Mouse (Mus musculus): Measurements from ENCODE around the gene Actl10.

The Actl10 gene

DNA sequence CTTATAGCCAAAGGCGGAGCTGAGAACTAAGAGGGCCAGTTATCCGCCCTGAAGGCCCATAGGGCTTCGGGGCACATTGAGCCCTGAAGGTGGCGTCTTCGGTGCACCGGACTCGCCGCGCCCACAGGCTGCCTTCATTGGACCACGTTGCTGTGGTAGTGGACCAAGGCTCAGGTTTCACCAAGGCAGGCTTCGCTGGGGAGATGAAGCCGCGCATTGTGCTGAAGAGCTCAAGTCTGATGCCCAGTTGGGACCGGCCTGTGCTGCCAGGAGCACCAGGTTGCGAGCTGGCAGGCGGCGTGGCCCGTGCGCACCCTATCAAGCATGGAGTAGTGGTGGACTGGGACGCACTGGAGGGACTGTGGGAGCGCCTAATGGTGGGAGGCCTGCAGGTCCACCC lies 351 bp downstream of the Actl10 start:
- no peak for DNase-seq (ENCODE audit: low read depth)

DNA sequence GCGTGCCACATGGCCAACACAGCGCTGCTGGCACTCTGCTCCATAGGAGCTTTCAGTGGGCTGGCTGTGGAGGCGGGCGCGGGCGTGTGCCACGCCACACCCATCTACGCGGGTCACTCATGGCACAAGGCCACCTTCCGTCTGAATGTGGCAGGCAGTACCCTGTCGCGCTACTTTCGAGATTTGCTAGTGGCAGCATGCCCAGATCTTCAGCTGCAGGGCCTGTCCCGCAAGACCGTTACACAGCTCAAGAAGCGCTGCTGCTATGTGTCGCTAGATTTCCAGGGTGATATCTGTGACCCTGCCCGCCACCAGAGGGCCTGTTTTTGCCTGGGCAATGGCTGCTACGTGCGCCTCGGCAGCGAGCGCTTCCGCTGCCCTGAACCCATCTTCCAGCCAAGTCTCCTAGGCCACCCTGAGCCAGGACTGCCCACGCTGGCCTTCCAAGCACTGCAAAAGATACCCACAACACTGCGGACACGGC lies 890 bp downstream of the Actl10 start:
- DNase-seq (ENCODE audit: low read depth), result no peak

DNA sequence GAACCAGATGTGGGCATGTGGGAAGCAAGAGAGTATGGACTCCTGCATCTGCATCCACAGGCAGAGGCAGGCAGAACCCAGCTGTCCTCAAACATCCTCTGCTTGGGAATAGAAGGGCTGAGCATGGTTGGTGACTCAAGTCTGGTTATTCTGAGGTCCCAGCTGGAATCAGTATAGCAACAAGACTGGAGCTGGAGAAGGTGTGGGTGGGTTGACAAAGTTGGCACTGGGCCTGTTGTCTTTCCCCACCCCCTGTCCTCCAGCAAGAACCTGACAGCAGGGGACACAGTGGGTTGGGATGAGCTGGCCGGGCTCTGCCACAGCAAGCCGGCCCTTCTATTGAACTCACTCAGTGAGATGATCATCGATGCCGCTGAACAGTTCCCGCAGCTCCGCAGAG lies 3.7 kb downstream of the Actl10 start:
- no peak for DNase-seq (ENCODE audit: low read depth)

DNA sequence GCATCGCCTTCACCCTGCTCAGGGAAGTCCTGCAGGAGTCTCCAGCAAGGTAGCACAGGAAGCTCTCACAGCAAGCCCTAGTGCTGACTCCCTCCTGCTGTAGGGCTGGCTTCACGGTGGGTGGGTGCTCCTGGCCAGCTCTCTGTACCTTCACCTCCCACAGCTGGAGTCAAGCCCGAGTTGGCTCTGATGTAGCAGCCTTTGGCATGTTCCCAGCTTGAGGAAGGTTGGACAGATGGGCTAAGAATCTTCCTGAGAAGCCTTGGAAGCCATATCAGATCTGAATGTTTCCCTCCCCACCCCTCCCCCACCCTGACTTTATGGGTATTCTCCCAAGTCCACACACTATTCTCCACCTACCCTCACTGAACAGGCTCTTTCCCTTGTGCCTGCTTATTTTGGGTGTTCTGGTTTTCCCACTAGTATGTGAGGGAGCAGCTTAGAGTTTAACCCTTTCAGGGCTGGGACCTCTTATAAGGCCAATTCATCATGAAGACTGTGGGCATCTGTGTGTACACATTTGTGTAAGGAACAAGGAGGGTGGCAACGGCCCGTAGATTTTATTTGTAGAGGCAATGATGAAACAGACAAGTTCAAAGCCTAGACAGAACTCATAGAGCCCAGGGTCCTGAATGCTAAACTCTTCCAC lies 5.7 kb downstream of the Actl10 start:
- no peak for DNase-seq (ENCODE audit: low read depth)

DNA sequence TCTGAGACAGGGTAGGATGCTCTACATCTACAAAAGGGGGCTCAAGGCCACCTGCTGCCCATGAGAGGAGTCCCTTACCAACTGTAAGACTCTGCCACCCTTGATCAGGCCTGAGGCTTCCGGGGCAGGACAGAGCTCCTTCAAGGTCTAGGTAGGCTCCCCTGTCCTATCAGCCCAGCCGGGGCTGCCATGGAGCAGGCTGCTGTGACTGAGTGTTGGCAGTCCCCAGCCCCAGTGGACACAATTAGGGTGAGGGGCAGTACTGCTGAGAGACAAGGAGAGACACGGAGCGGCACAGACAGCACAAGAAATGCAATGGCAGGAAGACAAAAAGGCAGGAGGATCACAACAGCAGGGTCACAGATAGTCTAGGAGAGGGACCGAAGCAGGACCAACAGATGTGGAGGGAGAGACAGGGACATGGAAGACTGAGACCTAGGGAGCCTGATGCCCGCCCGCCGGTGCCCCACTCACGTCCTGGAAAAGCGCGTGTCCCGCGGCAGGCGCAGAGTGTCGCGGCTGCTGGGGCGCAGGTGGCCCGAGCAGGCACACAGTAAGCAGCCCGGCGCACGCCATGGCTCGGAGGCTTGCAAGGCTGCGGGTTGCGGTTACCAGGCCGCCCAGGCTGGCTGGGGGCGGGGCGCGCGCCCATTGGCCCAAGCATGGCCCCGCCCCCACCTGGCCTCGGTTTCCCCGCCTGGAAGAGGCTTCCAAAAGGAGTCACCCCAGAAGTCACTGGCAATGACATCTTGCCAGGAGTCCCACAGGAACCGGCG lies 6.9 kb downstream of the Actl10 start, which contains the start of gene Necab3:
Gene Necab3 (minus strand): TSS at position 627 of the 776 bp plus-strand sequence.
- DNase-seq (ENCODE audit: low read depth), result no peak

DNA sequence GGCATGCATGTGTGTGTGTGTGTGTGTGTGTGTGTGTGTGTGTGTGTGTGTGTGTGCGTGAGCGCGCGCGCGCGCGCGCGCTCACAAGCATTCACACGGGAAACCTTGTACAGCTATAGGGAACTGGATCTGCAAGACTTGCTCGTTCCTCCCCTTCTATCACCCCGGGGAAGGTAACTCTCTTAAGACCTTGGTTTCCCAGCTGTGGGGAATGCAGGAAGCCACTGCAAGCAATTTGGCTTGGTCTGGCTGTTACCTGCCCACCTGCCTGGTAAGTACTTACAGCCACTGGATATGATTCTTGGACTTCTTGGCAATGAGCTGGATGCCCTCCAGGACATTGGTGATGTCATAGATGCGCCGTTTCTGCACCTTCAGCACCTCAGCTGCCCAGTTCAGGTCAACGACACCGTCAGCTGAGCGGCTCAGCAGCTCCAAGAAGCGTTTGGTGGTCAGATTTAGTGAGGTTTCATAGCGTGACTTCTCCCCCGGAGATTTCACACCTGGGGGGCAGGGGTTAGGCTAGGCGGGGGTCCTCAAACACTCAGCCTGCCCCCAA lies 12.1 kb downstream of the Actl10 start:
- DNase-seq (ENCODE audit: low read depth), result no peak

DNA sequence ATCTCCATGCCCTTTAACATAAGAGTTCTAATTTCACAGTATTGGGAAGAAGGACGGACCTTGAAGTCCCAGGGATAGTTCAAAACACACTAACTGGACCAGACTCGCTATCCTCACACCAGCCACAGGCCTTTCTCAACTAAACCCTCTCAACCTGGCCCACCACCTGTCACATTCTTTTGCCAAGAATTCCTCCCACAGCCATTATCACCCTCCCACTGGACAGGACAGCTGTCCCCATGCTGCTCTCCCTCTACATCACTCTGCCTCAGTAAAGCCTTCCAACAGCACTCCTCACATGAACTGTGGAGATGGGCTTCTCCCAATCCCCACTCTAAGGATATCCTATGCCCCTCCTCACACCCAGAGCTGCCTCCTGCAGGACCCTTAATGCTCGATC lies 14.0 kb downstream of the Actl10 start:
- DNase-seq (ENCODE audit: low read depth), result no peak

DNA sequence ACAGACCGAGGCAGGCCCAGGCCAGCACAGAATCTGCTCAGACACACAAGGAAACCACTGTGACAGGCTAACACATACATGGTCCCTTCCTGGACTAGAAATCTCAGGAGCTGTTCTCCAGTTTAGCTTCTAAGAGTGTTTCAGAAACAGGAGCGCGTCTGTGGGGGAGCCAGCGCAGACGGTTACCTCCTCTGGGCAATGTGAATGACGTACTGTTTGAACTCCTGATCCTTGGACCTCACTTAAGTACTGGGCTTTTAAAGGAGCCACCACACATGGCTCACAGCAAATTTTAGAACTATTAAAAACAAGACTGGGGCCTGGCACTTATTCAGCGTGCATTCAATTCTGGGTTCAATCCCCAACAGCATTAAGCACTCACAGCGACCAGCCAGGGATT lies 15.1 kb downstream of the Actl10 start:
- DNase-seq (ENCODE audit: low read depth), result no peak

DNA sequence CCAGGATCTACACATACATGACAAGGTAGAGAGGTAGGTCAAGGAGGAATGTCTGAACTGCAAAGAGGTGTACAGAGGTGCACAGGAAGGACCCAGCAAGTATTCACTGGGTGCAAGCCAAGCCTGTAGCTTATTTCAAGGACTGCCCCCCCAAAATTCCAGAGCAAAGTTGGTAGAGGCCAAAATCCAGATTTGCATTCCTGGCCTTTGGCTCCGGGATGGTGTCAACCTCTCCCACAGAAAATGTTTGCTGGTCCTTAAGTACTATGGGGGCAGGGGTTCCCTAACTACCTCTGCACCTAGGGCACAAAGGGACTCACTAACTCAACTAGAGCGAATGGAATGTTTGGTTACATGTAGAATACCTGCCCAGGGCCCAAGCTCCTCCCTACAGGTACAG lies 16.2 kb downstream of the Actl10 start:
- no peak for DNase-seq (ENCODE audit: low read depth)

DNA sequence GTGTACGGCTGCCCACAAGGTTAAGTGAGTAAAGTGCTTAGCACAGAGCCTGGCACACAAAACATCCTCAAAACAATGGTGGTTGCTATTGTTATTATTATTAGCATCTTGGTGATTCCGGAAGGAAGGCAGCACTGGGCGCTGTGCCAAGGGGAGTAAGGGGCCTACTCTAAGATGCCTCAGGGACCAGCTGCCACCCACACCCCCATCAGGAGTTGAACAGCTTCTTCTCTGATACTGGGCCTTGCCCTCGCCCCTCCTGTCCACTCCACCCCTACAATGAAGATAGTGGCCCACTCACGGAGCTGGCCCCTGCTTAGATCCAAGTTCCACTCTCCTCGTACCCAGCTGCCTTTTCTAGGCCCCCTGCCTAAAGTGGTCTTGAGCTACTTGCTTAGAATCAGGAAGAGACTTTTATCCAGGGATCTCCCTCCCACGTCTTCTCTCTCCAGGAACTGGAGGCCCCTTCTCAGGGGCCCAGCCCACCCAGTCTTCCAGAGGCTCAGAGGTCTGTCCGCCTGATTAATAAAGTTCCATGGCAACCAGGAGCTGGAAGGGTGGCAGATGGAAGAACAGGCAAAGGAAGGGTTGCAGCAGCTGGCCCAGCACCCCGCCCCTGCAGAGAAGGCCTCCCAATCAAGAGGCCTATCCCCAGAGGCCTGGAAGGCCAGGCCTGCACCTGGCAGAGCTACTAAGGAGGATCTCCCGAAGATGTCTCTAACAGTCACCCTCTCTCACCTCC lies 16.9 kb downstream of the Actl10 start:
- DNase-seq (ENCODE audit: low read depth), result no peak

DNA sequence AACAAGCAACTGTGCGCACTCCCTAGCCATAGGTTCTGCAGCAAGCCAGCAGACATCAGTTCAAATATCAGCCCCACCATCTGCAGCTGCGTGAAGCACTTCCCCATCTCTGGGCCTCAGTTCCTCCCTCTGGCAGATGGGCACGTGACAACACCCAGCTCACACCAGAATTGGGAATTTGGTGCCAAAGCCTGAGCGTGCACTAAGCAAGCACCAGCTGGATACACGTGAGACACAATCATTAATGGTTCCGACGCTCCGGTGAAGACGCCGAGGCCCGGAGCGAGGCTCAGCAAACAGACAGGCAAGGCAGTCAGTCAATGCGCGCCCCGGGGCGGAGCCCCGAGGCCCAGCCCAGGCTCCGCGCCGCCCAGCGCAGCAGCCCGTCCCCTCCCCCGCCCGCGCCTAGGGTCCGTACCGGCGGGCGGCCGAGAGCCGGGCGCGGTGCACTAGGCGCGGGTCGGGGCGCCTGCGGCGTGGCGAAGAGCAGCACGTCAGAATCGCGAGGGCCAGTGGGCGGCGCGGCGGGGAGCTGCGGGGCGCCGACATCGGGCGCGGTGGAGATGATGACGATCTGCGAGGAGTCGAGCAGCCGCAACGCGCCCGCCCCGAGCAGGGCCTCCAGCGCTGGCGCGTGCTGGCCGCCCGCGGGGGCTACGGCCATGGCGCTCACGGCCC lies 17.6 kb downstream of the Actl10 start:
- DNase-seq (ENCODE audit: low read depth), result no peak

DNA sequence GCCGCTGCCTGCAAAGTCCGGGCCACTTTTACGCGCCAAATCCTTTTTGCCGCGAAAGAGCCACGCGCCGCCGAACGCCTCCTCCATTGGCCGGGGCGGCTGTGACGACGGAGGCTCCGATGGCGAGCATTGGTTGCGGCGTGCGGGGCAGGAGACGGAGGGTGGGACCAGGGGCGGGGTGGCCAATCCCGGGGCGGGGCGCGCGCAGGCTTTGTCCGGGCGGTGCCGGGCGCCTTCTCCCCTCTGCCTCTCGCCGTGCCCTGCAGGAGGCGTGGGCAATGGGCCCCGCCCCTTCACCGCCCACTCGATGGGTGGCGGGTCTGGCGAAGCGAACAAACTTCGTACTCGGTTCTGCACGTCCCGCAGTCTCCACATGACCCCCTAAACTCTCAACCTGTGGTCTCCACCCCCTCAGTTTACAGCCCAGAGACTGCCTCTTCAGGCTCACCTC lies 18.3 kb downstream of the Actl10 start, which contains the start of gene E2f1:
Gene E2f1 (minus strand): TSS at position 57 of the 451 bp plus-strand sequence.
- peak; percentile 93 for DNase-seq (ENCODE audit: low read depth)

DNA sequence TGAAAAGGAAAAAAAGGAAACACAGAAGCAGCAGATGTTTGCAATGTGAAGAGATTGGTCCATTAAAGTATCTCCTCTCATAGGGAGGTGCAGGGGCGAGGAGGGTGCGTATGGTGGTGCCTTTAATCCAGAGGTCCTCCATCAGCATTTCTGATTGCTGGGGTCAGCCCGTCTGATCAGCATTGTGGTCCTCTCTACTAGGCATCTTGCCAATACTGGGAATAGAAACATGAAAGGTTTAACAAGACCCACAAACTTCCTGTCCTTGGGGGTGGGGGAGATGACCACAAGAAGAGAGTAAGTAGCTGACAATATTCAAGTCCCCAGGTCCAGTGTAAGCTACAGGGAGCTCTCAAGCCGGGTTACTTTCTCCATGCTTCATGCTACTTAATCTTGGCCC lies 19.1 kb downstream of the Actl10 start:
- DNase-seq (ENCODE audit: low read depth), result no peak

DNA sequence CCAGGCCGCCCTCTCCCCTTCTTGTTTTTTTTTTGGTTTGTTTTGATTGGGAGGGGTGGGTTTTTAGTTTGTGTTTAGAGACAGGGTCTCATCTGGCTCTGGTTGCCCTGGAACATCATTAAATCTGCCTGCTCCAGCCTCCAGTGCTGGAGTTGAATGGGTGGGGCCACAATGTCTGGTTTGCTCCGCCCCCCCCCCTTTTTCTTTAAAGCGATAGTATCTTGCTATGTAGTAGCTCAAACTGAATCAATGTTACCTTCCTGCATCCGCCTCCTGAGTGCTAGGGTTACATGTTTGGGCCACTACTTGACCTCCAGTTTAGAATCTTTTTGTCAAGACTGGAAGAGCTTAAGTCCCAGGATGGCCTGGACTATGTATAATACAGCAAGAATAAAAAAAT lies 19.7 kb downstream of the Actl10 start:
- no peak for DNase-seq (ENCODE audit: low read depth)

DNA sequence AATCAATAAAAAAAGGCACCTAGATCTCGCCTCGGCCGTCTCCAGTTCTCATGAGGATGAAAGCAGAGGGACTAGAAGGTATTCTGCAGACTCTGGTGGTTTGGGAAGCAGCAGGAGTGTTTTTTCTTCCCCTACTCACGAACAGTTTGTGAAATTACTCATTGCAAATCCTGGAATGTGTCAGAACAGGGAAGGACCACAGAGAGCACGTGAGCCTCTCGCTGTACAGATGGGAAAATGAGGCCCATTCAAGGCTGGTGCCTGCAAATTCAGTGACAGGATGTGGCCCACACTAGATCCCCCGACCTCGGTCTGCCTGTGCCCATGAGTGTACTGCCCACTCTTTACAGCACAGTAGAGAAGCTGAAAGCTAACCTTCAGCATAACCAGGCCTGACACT lies 20.4 kb downstream of the Actl10 start:
- DNase-seq (ENCODE audit: low read depth), result no peak

DNA sequence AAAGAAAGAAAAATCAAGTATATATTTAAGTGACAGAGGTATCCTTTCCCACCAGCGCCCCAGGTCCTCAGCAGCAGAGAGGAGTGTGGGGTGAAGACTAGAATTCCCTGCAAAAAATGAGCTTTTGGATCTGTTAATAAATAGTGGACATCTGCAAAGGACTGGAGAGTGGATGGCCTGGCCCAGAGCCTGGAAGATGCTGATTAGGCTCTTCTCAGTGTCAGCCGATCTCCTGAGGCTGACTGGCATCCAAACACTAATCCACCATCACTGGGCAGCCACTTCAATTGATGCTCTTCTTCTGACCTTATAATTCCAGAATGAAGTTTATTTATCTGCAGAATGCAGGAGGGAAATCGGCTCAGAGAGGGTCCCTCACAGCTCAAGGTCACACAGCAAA lies 21.4 kb downstream of the Actl10 start:
- DNase-seq (ENCODE audit: low read depth), result no peak

DNA sequence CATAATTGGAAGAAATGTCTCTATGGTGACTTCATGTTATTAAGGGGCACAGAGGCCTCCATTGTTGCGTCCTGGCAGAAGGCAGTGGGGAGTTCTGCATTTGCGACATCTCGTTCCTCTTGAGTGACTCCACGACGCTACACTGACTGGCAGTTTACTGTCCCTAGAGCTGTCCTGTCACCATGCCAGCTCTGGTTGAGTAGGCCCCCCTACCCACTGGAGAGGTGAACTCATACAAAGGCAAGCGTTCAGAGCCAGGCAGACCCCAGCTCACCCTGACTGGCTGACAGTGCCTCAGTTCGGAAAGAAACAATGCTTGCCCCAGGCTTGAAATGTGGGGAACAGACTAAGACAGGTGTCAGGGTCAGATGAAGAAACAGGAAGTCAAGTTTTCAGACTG lies 22.7 kb downstream of the Actl10 start:
- no peak for DNase-seq (ENCODE audit: low read depth)

DNA sequence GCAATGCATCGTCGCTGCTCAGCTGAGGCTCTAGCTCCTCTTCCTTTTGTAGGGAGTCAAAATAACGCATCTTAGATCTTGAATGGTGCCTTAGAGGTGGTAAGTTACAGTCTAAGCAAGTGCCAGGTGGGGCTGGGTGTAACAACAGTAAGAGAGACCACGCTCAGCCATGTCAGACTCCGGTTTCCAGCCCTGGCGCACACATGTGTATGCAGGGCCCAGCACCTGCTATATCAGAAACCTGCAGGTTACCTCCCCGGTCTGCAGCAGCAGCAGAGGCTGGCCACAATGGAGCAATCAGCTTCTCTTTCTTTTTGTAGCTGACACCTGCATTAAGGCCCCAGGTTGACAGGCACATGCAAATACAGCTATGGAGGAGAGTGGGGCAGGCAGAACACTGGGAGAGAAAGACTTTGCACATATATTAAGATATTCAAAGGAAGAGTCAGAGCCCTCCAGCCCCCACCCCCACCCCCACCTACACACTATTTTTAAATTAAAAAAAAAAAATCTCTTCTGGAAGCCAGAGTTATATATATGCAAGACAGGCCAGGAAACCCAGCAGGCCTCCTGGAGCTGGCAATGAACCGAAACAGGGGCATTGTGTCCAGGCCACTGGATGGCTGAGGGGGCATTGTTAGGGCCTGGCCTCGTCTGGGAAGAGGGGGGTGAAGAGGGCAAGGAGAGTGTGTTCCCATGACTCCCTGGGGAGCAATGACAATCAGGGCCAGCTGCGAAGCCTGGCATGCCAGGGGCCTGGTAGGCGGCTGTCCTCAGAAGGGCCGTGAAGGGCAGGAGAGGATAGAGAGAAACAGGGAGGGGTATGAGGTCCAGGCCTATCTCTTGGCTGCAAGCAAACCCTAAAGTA lies 25.5 kb downstream of the Actl10 start:
- no peak for DNase-seq (ENCODE audit: low read depth)

DNA sequence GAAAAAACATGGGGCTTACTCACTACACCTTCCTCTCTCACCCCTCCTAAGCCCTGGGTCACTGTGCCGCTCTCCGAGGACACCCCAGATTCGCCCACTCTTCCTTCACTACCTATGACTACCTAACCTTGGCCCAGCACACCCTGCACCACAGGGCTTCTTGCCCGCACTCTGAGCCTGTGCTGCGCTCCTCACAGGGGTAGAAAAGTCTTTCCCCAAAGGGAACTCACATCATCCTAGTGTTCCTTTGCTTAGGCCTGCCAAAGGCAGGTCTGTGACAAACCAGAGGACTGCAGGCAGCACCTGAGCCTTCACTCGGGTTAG lies 26.1 kb downstream of the Actl10 start:
- no peak for DNase-seq (ENCODE audit: low read depth)

DNA sequence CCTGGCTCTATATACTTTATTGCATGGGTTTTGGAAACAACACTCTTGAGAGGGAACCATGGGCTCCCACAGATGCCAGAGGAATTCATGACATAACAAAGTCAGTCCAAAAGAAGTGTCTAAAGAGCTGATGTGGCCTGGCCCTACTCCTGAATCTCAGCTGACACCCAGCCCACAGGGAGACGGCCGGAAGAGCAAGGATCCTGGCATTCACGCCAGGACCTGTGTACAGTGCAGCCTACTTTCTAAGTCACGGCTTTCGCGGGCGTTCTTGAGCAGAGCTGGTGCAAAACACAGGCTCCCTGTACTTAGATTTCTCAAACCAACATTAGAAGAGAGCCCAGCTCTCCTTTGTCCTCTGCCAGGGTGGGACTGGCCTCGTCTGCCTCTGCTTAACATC lies 29.0 kb downstream of the Actl10 start:
- no peak for DNase-seq (ENCODE audit: low read depth)

DNA sequence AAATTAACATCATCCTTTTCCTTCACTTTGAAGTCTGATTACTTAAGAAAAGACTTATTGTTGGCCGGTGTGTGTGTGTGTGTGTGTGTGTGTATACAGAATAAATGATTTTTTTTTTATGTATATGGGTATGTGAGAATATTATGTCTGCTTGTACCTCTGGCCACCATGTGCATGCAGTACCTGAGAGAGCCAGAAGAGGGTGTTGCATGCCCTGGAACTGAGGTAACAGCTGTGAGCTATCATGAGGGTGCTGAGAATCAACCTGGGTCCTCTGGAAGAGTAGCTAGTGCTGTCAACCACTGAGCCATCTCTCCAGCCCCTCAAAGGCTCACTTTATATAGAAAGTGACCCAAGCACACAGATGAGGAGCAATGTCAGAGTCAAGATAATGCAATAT lies 29.8 kb downstream of the Actl10 start:
- no peak for DNase-seq (ENCODE audit: low read depth)
